Mouse (Mus musculus): Measurements from ENCODE around the gene Smarcd1.

DNA sequence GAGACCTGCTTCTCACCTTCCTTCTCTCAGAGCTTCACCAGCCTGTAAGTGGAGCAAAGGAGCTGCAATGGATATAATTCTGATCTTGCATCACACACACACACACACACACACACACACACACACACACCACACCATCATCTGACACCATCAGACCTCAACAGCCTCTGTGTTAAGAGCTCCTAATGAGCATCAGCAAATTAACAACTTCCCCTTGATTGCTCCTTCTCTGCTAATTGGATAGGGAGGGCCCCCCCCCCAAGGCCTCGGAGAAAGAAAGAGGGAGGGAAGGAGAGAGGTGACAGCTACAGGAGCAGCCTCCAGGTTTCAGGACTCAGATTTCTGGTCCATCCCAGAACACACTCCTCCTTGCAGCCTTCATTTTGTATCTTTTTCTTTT lies 32.5 kb upstream of the Smarcd1 start:
- no peak for TF ChIP-seq MAX (IDR thresholded peaks at IDR 0.05; ENCODE audit: low read depth)
- no peak for TF ChIP-seq REST (IDR thresholded peaks at IDR 0.05; ENCODE audit: insufficient read depth, insufficient read length)
- no peak for TF ChIP-seq POLR2A (IDR thresholded peaks at IDR 0.05; ENCODE audit: insufficient read length, low read depth)
- no peak for TF ChIP-seq E2F4 (IDR thresholded peaks at IDR 0.05; ENCODE audit: insufficient read depth)
- no peak for TF ChIP-seq SRF (IDR thresholded peaks at IDR 0.05; ENCODE audit: control insufficient read depth, insufficient read length, low read depth)
- no peak for TF ChIP-seq USF1 (IDR thresholded peaks at IDR 0.05; ENCODE audit: low read depth)
